Mouse (Mus musculus) left cerebral cortex, postnatal 10 days (tissue): ENCODE measurements around the gene Adpgk. TPM values are rescaled to one million over a fixed set of nuclear protein-coding genes. Genes with fewer than 3 reads are reported as not detected.
A peak's percentile ranks its signal among the peaks of the same experiment; 100 is the strongest.

Source experiments
- DNase-seq, 2 experiments: peaks; one replicate each; pipeline ENCODE4 v3.0.0; 2021 to 2022; ENCODE audit warnings: low spot score in 2 of 2, mixed read lengths in 1 of 2; ENCODE audit errors: extremely low spot score in 1 of 2
- intact Hi-C: fragments of 180-260 bp; cut with DNase I; formaldehyde crosslinking; loops from one replicate; pipeline ENCODE4 v1.15.1; 2025
- total RNA-seq, 2 experiments: library from RNA; stranded (reverse); gene quantifications; 2 replicates each; pipeline ENCODE4 v1.2.3; 2021

The Adpgk gene
- 10 to 100 TPM; 16.7 to 18.5 TPM for total RNA-seq

DNA sequence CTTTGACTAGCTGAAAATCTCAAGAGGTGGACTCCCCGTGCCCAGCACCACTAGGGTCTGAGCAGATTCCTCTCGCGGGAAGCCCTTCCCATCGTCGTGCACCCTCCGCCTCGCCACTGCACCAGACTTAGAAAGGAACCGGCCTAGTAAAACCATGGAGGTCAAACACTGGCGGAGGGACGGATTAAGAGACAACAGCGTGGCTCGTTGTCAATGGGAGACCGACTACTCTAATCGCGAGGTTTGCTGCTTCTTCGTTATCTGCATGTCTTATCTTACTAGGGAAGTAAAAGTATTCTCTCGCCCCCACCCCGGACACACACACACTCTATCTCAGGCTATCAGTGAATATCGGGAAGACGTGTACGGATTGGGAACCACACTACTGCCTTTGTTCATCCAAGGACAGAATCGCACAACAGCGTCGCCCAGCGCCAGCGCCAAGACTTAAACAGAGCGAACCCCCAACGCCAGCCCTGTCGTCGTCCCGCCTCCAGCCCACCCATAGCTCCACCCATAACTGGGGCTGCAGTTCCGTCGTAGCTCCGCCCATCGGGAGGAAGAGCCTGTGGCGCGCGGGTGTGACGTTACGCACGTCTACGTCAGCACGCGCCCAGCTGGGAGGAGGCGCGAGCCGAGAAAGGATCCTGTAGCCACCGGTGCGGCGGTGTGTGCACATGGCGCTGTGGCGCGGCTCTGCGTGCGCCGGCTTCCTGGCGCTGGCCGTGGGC, at the start of gene Adpgk:
Adpgk (plus strand) TSS at position 602 of the 731 bp plus-strand sequence.
- intact Hi-C loops, result no loop called here

DNA sequence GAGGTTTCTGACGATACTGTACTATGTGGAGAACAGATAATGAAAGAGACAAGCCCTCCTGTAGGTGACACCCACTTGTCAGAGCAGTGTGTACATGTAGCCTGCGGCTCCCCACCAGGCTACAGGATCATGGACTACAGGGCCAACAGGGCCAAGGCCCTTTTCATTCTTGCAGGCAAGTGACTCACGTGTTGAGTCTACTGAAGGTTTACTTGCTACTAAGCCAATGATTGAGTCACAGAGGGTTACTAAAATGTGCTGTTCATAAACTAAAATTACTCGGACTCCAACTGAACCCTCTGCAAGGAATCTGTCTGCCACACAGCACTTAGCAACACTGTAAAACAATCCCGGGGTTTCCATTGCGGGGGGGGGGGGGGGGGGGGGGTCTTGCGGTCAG, 46.2 kb upstream of the Adpgk start:
- intact Hi-C loops, result no loop called here
- no peak for DNase-seq

More for the DNA sequence above, at the start of gene Adpgk:
- DNase-seq, result peak; percentile 97 to 99

GRCm38 (mm10) chr9:59246456-59247029, 44.8 kb upstream of the Adpgk start:
- no peak for DNase-seq
- intact Hi-C loops, result no loop called here

DNA sequence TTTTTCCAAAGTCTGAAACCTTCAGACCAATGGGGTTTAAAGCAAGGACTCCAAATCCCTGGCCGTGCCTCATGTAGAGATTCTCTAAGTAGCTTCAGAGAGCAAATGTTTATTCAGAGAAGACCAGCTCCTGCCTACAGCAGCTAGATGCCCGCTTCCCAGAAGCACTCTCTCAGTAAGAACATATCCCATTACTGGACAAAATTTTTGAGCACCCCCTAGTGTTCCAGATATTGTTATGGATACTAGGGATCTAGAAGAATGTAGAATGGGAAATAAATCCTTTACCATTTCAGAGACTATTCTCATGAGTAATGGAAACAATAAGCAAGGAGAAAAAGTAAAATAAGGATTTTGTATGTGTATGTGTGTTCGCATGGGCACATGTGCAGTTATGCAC, 42.0 kb upstream of the Adpgk start:
- intact Hi-C loops, result no loop called here
- no peak for DNase-seq

DNA sequence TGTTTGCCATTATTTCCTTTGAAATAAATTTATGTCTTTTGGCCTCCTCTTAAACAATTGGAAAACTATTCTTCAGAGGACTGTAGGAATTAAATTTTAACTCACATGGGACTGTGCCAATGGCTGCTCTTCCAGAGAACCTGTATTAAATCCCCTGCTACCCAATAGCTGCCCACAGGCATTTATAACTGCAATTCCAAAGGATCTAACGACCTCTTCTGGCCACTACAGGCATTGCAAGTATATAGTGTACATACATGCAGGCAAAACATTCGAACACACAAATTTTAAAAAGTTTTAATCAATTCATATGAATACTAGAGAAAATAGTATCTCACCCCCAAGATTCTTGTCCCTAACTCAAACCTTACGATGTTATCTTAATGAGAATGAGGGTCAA, 41.1 kb upstream of the Adpgk start:
- no peak for DNase-seq
- intact Hi-C loops, result no loop called here

DNA sequence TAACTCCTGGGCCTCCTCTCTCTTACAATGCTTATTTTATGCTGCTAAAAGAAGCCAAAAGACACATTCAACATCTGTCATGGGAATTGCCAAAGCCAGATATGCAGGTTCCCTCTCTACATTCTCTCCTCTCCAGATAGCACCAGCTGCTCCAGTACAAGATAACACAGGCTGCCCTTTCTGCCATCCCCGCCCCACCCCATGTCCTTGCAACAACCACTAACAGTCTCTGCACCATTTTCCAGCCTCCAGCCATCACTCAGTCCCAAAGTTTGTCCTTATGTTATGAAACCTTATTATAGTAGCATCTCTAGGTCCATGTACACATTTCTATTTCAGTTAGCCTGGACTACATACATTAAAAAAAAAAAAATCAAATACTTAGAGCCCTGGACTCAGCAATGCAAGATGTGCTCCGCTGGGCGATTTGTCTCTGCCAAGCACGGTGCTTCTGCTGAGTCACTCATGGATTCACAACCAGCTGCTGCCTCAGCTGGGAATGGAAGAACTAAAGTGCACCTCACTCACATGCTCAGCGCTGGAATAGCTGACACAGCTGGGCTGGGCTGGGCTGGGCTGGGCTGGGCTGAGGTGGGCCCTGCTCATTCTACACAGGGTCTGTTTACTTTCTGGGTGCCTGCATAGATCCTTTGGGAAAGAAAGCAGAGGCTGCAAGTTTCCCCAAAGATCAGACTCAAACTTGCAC, 36.5 kb upstream of the Adpgk start:
- intact Hi-C loops, result no loop called here
- no peak for DNase-seq

- intact Hi-C loops, result no loop called here
- peak in 1 of 2 experiments; percentile 42 for DNase-seq
These were observed 31.4 kb upstream of the Adpgk start for GRCm38 (mm10) chr9:59259806-59260454.

DNA sequence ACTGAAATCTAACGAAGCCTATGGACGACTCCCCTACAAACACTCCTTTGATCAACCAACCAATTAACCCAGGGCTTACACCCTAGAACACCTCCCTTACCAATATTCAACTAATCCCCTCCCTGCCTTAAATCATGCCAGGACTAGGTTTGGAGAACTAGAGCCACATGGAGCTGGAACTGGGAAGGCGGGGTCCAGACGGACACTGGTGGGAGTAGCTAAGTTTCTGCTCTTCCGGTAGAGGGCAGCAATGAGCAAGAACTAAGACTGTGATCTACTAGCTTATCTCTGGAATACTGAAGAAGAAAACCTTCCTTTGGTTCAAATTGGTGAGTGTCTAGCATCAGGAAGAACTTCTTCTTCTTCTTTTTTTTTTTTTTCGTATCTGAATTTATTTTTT, 25.0 kb upstream of the Adpgk start:
- intact Hi-C loops, result loop anchor here (5.0 kb wide), 1 partner anchor 254 kb away; no protein-coding TSS in a partner anchor
- DNase-seq, result no peak

DNA sequence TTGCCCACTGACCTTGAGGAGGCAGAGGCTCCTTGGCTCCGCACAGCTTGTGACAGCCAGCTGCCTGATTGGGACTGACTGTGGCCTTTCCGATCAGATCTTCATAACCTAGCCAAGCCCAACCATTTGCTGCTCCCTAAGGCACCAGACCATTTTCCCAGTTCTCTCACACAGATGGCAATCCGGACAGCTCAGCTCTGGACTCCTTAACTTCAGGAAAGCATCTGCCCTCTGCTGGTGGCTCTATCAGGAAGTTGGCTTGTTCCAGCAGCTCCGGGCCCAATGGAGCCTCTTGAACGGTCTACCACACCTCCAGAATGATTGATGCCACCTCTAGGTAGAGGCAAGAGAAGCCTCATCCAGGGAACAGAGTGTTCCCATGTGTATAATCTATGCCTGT, 21.6 kb upstream of the Adpgk start:
- DNase-seq, result peak; percentile 59 to 79

GRCm38 (mm10) chr9:59271081-59271480, 20.3 kb upstream of the Adpgk start:
- intact Hi-C loops, result loop anchor here (5.0 kb wide), 1 partner anchor 64 kb away; no protein-coding TSS in a partner anchor

More for the DNA sequence above, 21.6 kb upstream of the Adpgk start:
- intact Hi-C loops, result loop anchor here (5.0 kb wide), 2 partner anchors 62 to 257 kb away; no protein-coding TSS in a partner anchor

DNA sequence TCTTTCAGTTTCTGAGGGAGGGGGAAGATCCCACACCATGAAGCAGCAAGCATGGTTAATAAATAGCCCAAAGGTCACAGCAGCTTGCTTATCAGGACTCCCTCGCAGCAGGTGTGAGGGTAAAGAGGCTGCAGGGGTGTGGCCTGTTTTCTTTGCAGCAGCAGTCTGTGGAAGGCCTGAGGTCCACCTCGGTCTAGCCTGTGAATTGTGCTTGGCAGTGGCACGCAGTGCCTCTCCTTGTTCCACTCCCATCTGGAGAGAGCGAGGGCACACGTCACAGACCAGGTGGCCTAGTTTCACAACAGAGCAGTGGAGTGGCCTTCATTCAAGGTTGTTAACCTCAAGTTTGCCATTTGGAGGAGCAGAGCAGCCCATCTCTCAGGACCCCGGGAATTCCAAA, 19.6 kb upstream of the Adpgk start:
- intact Hi-C loops, result loop anchor here (5.0 kb wide), 1 partner anchor 64 kb away; no protein-coding TSS in a partner anchor

More at GRCm38 (mm10) chr9:59271081-59271480, 20.3 kb upstream of the Adpgk start:
- DNase-seq, result no peak

GRCm38 (mm10) chr9:59273199-59273598, 18.2 kb upstream of the Adpgk start:
- intact Hi-C loops, result loop anchor here (5.0 kb wide), 1 partner anchor 66 kb away; no protein-coding TSS in a partner anchor
- no peak for DNase-seq

More for the DNA sequence above, 19.6 kb upstream of the Adpgk start:
- DNase-seq, result no peak

DNA sequence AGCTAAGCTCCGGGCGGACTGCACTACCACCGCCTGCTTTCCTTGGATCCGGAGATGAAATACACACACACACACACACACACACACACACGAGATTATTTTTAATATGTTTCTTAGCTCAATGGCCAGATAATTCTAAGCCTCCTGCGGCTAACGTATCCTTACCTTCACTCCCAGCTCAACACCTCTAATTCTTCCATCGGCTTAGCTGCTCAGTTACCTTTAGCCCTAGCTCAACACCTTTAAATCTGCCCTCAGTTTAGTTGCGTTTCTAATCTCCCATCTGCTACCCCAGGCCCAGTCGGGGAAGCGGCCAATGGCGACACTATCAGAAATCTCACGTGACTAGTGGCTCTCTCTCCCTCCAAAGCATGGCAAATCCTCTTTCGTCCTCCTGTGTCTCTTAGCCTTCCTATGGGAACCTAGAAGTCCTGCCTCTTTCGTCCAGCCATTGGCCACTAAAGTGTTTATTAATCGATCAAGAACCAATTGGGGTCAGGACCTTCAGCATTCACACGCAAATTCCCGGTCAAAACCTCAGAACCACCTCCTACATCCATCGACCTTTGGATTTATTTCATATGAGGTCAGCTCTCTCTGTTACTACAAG, 16.4 kb upstream of the Adpgk start:
- no peak for DNase-seq
- intact Hi-C loops, result loop anchor here (5.0 kb wide), 1 partner anchor 68 kb away; no protein-coding TSS in a partner anchor

DNA sequence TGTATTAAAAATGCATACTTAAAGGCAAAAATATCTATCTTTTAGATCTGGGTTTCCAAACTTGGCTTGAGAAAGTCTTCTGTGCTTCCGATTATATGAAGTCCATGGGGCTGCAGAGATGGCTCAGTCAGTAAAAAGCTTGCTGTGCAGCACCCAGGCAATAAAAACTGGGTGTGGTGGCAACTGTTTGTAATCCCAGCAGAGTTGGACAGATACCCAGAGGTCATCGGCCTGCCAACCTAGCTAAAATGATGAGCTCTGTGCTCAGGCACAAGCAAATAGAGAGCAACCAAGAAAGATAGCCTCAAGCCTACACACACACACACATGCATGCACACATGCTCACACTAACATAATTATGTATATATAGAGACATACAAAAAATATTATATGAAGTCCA, 13.2 kb upstream of the Adpgk start:
- intact Hi-C loops, result no loop called here
- no peak for DNase-seq

DNA sequence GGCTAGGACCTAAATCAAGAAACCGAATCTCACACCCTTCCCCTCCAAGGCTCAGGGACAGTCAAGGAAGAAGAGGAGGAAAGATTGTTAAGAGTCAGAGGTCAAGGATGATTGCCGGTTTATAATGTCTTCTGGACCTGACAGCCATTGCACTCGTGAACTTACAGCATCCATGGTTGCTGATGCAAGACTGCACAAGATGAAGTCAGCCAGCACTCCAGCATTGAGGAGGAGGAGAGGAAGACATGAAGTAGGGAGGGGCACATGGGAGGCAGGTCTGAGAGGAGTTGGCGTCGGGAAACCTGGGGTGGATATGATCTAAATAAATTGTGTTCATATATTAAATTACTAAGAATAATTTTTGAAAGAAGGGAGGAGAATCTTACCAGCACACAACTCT, 12.7 kb upstream of the Adpgk start:
- no peak for DNase-seq
- intact Hi-C loops, result no loop called here

GRCm38 (mm10) chr9:59280888-59281287, 10.5 kb upstream of the Adpgk start:
- intact Hi-C loops, result loop anchor here (5.0 to 10.0 kb wide), 2 partner anchors 269 to 376 kb away; no protein-coding TSS in a partner anchor
- DNase-seq, result no peak

DNA sequence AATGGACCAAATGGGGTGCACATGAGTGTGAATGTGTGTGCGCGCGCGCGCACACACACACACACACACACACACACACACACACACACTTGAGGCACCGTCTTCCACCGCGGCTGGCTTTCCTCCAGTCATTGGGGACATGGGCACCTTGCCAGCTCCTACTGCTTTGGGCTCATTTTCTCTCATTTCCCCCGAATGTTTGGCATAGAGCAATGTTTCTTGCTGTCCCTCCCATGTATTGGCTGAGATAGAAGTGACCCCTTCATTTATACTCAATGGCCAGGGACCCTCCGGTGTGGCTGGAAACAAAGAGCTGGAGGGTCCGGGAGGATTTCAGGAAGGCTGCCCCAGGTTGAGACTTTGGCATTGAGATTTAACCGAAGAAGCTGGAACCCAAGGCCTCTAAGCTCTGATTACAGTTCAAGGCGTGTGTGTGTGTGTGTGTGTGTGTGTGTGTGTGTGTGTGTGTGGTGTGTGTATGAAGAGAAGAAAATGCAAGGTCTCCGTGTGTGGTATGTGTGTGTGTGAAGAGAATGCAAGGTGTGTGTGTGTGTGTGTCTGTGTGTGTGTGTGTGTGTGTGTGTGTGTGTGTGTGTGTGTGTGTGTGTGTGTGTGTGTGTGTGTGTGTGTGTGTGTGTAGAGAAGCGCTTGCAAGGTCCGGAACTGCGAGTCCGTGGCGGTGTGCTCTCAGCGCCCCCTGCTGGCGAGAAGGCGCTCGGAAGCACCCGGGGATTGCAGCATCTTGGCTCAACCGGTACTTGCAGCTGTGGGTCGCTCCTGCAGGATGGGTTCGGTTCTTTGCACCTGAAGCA, 9.3 kb upstream of the Adpgk start:
- intact Hi-C loops, result loop anchor here (5.0 to 10.0 kb wide), 2 partner anchors 270 to 377 kb away; no protein-coding TSS in a partner anchor
- DNase-seq, result peak; percentile 82 to 87

GRCm38 (mm10) chr9:59282683-59282986, 8.7 kb upstream of the Adpgk start:
- DNase-seq, result no peak
- intact Hi-C loops, result loop anchor here (5.0 to 10.0 kb wide), 2 partner anchors 270 to 378 kb away; no protein-coding TSS in a partner anchor
